Mouse (Mus musculus): ENCODE measurements around the gene Megf11. TPM values are rescaled to one million over a fixed set of nuclear protein-coding genes. Genes with fewer than 3 reads are reported as not detected.
"Not testable (repeated sequence)": the region's sequence is repeated elsewhere in the genome, so short reads cannot be mapped to it uniquely, and the experiment has no call there.

The Megf11 gene
- total RNA-seq, 2 experiments from 2014 or later, result not detected

DNA sequence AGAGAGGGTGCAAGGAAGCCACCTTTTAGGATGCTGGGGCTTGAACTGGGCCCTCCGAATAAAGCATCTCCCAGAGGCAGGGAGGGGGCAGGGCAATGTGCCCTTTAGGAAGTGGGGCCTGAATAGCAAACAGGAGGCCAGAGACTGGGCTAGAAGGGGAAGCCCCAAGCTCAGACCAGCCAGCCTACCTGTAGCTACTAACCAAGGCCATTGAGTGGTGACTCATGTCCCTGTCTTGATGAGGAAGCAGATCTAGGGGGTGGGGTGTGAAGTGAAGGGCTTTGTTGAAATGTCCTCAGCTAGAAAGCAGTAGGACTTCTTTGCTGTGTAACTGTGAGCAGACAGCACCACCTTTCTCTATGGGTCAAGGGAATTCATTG, 302.6 kb downstream of the Megf11 start:
- no peak for ATAC-seq (replicated peaks; ENCODE audit: poor library complexity, severe bottlenecking)

DNA sequence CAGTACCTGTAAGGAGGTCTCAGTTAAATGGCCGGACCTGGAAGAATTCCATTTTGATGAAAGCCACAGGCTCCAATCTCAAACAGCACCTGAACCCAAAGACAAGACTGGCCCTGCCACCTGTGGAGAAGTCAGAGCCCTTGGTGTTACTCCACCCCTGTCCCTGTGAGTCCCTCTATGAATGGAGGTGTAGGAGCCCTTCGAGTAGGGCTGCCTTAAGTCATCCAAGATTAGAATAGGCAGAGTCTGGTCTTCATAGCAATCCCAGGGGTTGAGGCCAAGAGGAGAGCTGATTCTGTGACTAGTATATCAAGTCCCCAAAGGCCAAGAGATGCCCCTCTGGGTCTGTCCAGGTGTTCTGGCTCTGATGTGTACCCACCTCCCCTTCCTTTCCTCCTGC, 305.3 kb downstream of the Megf11 start:
- no peak for ATAC-seq (replicated peaks; ENCODE audit: poor library complexity, severe bottlenecking)

DNA sequence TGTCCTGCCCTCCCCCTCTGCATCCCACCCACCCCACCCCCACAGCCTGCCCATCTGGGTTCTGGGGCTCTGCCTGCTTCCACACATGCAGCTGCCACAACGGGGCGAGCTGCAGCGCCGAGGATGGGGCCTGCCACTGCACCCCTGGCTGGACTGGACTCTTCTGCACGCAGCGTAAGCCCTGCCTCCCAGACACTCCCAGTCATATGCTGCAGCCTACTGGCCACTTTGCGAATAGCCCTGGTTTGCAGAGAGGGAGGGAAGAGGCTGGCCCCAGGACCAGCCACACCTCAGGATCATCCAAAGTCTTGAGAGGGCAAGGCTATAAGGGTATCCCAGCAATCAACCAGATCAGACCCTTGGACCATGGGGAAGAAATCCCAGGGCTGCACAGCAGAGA, 305.8 kb downstream of the Megf11 start:
- peak; percentile 79 for ATAC-seq (replicated peaks; ENCODE audit: poor library complexity, severe bottlenecking)

DNA sequence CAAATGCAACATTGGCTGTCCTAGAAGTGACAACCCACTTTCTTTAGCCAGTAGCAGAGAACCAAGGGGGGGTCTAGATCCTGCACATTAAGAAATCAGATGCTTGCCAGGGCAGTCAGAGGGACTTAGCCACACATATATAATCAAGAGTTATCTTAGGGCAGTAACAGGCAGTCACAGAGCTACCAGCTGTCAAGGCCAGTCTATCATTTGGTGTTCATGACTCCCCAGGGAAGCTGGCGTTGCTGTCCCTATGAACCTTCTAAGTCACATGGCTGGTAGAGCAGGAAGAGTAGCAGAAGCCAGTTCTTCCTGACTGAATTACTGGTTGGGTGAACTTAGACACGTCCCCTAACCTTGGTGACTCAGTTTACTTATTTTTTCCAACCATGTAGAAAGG, 307.7 kb downstream of the Megf11 start:
- no peak for ATAC-seq (replicated peaks; ENCODE audit: poor library complexity, severe bottlenecking)

DNA sequence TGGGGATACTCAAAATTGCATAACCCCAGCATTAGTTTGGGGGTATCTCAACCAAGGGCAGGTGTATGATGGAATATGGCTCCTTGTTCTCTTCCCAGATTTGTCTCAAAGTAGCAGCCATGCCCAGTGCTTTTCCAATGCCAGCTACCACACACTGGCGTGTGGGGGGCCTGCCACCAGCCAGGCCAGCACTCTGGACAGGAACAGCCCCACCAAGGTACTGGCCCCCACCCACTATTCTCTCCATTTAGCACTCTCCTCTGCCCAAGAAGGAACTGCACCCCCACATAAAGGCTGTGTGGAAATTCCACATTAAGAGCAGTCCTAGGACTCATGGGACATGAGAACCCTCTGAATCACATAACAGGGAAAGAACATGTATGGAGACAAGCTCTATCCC, 309.8 kb downstream of the Megf11 start:
- no peak for ATAC-seq (replicated peaks; ENCODE audit: poor library complexity, severe bottlenecking)

DNA sequence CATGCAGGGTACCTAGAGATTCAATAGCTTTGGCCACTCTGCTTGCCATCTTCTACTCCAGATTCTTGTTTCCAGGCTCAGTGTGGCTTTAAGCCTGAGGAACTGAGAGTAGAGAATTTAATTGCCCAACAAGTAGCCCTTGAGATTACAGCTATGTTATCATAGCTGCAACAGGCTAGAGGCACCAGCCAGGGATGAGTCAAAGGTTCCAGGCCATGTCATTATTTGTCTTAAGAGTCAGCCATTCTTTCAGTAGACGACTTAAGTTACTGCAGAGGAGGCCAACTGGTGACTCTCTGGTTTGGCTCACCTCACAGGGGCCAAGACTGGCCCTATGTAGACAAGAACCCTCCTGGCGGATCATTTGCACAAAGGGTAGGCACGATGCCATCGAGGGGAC, 311.0 kb downstream of the Megf11 start:
- peak; percentile 56 for ATAC-seq (replicated peaks; ENCODE audit: poor library complexity, severe bottlenecking)

DNA sequence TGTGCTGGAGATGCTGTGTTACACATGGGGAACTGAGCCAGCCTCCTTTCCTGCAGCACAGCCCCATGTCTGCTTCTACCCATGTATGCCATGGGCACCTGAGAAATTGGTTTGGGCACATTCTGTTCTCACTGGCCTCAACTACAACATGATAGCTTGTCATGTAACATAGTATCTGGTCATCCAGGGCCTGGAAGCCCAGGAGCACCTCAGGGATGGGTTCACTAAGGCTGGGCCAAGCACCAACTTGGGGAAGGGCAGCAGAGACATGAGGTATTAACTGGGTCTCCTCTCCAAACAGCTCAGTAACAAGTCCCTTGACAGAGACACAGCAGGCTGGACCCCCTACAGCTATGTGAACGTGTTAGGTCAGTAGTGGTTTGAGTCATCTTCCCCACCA, 311.6 kb downstream of the Megf11 start:
- no peak for ATAC-seq (replicated peaks; ENCODE audit: poor library complexity, severe bottlenecking)

DNA sequence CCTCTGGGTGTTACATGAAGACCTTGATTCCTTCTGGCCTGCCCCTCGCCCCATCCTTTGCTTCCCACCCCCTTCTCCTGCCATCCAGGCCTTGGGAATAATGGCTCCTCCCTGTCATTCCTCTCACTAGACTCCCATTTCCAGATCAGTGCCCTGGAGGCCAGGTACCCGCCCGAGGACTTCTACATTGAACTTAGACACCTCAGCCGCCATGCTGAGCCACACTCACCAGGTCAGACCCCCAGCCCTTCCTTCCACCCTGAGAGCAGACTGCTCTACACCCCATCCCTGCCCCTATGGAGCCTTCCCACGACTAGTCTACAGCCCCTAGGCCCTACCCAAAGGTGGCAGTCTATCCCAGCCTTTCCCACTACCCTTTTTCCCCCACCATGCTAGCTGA, 312.3 kb downstream of the Megf11 start:
- ATAC-seq (replicated peaks; ENCODE audit: poor library complexity, severe bottlenecking), result no peak

DNA sequence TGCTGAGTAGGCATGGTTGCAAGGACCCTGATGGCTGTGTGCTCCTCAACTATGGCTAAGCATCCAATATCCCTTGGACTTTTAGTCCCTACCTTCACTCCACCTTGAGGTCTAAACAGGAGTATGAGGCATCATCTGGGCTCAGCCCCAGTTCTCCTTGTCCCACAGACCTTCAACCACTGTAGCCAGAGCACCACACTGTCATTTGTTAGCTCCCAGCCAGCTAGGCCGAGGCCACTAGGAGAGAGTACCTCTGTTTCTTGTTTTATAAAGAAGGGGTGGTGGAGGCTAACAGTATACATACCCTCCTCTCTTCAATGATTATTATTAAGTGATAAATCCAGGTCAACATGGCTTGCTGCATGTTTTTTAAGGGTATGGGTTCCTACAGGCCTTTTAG, 313.2 kb downstream of the Megf11 start:
- no peak for ATAC-seq (replicated peaks; ENCODE audit: poor library complexity, severe bottlenecking)

DNA sequence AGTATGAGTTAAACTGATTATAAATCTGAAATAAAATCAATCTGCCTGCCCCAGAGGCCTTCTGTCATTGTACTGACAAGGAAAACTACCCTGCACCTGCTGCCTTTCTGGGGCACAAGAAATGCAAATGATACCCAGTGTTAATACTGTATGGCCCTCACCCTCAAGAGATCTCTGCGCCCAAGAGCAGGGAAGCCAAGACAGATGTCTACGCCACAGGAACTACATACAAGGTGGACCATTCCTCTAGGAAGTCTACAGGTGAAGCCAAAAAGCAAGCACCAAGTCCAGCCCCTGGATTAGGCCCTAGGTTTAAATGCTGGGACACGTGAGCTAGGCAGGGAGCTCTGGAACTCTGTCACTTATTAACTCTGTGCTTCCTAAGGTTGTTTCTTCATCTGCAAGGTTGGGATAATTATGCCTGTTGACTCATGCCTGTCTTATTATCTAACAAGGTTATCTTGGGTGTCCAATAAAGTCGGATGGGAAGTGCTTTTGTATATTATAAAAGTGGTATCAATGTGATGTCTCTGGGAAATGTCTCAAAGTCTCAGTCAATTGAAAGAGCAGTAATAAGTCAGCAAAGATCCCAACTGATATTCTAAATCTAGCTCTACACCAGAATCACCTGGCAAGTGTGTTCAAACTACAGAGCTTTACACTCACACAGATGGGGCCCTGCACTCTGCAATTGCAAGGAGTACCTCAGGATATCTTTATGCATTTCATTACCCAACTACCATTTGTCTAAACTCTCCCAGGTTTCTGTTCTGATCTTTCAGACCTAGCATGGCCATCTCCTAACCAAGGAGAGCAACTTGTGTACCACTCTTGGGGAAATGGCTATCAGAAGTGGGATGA, 315.3 kb downstream of the Megf11 start:
- ATAC-seq (replicated peaks; ENCODE audit: poor library complexity, severe bottlenecking), result no peak

DNA sequence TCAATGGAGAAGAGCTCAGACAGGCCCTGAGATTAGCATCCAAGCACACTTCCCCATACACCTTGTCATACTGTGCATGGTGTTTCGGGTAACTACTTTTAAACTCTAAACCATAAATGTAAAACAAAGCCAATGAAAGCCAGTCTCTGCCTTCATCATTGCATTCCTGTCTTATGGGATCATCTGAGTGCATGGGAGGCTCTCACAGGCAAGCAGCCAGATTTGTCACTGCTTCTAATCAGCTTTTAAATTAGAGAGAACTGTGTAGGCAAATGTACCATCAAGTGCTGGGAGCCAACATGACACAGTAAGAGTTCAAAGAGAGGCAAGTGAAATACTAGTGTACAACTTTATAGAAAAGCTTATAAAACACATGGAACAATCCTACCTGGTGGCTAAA, 316.2 kb downstream of the Megf11 start:
- no peak for ATAC-seq (replicated peaks; ENCODE audit: poor library complexity, severe bottlenecking)

DNA sequence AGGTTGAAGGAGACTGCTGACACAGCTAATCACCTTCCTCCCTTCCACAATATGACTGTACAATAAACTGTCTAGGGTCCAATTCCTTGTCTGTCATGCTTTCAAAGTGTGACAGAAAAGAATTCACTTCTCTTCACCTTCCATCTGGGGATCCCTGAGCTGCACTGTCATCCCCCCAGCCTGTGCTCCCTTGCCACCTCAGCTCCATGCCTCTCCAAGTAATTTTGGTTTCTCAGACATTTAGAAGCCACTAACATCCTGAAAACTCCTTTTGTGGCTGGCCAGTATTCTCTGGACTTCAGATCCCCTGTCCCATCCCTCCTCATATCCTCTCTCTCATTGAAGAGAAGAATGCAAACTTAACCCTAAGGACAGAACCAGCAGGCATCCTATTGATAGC, 317.0 kb downstream of the Megf11 start:
- no peak for ATAC-seq (replicated peaks; ENCODE audit: poor library complexity, severe bottlenecking)

DNA sequence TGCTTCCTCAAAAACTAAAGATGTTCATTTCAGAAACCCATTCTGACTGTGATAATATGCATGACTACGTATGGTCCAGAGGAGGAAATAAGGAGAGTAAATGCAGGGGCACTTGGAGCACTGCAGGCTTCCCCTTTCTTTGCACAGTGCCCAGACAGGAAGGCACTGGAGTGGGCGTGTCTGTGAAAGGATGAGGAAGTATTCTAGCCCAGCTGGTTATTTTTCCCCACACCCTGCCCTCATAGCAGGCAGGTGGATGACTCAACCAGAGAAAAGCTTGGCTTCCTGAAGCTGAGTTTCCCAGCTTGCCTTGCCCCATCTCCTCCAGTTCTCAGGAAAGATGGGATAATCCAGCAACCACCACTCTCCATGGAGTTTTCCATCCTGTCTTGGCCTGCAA, 317.5 kb downstream of the Megf11 start:
- ATAC-seq (replicated peaks; ENCODE audit: poor library complexity, severe bottlenecking), result peak; percentile 98

DNA sequence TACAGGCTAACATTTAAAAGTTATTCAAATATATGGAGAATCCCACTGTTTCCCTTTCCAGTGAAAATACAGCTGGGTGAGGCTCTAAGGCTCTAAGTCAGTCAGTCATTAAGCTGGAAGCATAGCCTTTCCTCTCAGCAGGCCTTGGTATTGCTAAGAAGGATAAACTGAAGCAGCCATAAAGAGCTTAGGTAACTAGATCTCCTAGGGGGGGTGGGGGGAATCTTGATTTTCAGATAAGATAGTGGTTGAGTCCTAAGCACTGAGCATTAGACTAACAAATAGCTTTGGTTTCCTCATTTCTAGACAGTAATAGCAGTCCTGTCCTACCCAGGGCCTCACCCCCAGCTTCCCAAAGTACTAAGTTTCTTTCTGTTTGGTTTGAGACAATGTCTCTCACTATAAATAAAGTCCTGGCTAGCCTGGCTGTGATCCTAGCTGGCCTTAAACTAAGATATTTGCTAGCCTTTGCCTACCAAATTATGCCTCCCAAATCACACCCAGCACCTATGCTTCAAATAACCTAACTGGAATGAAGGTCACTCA, 318.1 kb downstream of the Megf11 start:
- ATAC-seq (replicated peaks; ENCODE audit: poor library complexity, severe bottlenecking), result no peak

DNA sequence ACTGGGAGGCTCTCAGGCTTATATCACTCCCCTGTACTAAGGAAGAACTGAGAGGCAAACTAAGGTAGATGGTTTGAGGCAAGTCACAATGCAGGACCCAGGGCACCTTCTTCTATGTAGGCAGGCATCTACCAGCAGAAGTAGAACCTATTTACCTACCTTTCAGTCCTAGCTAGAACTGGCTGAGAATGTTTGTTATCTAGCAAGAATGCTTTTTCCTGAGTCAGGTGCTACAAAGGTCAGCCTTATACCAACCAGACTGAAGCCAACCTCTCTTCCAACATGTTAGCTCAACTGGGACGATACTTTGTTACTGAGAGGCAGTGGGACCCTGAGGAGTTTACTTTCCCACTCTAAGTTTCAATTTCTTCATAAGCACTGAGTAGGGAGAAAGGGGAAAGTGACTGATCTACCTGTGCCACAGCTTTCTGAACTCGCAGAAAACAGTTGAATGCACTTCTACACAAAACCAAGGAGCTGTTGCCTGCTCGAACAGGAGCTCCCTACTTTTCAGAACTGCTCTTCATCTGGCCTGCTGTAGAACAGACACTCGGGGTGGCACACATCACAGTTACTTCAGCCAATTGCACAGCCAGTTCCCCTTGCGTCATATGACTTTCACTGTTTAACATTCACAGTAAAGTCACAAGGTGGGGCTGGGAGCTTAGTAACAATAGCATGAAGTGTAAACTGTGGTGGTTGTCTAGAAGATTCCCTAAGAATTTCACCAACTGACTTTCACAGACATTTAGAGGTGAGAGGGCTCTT, 318.8 kb downstream of the Megf11 start:
- no peak; the same call in 1 of the 2 replicates for ATAC-seq (replicated peaks; ENCODE audit: poor library complexity, severe bottlenecking)

DNA sequence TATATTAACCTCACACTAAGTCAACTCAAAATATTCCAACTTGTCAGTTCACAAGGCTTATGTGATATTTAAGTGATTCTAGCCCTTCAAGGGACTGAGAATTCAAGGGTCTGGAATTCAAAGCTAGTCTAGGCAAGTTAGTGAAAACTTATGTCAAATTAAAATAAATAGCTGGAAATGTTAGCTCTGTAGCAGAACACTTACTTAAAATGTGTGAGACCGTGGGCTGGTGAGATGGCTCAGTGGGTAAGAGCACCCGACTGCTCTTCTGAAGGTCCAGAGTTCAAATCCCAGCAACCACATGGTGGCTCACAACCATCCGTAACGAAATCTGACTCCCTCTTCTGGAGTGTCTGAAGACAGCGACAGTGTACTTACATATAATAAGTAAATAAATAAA, 324.9 kb downstream of the Megf11 start:
- ATAC-seq (replicated peaks; ENCODE audit: poor library complexity, severe bottlenecking), result not testable (repeated sequence)

DNA sequence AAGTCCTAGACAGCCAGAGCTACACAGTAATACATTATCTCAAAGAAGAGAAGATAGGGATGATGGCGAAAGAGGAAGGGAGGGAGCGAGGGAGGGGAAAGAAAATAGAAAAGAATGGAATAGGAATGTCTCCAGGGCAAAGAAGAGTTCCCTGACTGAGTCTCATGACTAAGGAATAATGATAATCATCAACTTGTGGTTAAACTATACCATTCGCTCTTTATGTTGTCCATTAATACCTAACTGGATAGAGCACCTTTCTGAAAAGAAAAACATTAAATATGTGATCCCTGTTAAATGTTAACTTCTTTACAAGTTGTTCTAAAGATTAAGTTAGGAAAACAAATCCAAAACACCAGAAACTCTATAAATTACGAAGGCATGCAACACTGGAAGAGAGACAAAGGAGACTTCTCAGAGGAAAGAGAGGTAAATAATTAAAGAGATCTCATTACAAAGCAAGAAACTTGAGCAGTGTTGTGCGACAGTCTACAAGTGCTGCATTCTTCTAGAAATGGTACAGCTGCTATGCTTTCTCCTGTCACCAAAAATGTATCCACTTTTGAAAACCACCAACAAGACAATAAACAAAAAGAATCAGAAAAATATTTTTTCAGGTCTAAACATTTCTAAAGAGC, 334.2 kb downstream of the Megf11 start:
- ATAC-seq (replicated peaks; ENCODE audit: poor library complexity, severe bottlenecking), result no peak

DNA sequence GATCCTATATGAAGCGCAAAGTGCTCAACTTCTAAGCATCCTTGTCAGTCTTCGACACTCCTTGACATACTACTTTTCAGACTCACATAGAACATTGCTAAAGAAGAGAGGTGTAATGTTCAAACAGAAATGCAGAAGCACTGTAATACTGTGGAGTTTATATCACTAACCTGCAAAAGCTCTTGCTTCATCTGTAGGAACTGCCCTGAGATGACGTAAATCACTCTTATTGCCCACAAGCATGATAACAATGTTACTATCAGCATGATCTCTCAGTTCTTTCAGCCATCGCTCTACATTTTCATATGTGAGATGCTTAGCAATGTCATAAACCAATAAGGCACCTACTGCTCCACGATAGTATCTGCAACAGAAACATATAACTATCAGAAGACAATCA, 341.0 kb downstream of the Megf11 start:
- no peak for ATAC-seq (replicated peaks; ENCODE audit: poor library complexity, severe bottlenecking)

DNA sequence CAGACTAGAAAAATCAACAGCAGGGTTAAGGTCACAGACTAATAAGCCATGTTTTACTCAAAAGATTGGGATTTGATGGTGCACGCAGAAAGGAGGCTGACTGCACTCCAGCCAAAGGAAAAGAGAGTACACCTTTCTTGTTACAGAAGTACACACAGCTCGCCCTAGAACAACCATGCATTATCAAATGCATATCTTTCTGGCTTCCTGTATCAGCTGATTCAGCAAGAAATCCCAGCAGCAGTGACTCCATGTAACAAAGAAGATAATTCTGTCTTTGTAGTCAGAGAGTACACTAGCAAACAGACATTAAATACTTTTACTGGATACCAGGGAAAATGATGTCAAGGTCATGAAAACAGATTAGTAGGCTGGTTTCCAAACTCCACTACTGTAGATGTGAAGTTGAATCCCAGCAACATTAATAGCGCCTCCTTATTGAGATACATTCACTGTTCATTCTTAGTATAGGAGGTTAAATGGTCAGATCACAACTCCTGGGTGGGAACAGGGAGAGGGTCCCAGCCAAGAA, 345.7 kb downstream of the Megf11 start:
- ATAC-seq (replicated peaks; ENCODE audit: poor library complexity, severe bottlenecking), result no peak

DNA sequence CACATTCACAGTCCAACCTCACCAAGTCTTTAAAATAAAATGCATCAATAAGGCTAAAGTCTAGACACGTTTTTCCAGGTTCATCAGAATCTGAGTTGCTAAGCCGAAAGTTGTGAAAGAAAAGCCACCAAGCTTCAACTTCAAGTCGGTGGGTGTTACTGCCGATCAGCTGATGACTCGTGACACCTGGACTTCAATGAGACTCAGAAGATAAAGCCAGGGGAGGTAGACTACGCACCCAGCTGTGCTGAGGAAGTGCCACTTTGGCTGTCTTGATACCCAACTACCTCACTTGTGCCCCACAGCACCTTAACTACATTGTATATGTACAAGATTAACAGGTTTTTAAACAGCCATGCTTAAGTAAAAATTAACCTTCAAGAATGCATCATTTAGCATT, 348.7 kb downstream of the Megf11 start:
- no peak for ATAC-seq (replicated peaks; ENCODE audit: poor library complexity, severe bottlenecking)

DNA sequence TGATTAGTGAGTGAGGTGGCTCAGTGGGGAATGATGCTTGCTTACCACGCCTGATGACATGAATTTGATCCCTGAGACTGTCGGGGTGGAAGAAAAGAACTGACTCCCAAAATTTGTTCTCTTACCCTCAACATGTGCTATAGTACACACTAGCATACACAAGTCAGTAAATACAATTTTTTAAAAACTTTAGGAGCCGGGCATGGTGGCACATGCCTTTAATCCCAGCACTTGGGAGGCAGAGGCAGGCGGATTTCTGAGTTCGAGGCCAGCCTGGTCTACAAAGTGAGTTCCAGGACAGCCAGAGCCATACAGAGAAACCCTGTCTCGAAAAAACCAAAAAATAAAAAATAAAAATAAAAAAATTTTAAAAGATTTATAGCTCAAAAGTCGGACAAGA, 349.6 kb downstream of the Megf11 start:
- ATAC-seq (replicated peaks; ENCODE audit: poor library complexity, severe bottlenecking), result not testable (repeated sequence)

All from granulocyte monocyte progenitor cell, adult 5-6 weeks (primary cell).